Mouse (Mus musculus) Muller cell, postnatal 12 days (primary cell): ENCODE measurements around the gene Smarcd3.

Experiments used
- DNase-seq: peaks from one replicate; pipeline ENCODE4 v3.0.0-alpha.2; 2015; ENCODE audit errors: inconsistent ontology term

The Smarcd3 gene

GRCm38 (mm10) chr5:24623986-24624821 lies at the start of gene Smarcd3:
Smarcd3 (minus strand) TSS chr5:24624411.
- peak; percentile 74 for DNase-seq

DNA sequence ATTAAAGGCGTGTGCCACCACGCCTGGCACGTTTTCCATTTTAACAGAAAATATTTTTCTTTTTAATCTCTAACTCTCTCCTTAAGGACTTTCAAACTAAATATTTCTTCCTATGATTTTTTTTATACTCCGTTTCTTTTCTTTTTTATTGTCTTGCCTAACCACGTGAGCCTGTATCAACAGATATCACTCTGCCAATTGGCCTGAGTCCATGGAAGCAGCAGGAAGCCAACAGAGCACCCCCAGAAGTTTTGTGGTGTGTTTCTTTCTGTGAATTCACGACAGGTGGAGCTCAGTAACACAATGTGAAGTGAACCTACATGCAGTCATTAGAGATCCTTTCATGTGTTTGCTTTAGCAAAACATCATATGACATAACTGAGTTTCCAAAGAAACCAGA lies 37.2 kb upstream of the Smarcd3 start:
- no peak for DNase-seq

DNA sequence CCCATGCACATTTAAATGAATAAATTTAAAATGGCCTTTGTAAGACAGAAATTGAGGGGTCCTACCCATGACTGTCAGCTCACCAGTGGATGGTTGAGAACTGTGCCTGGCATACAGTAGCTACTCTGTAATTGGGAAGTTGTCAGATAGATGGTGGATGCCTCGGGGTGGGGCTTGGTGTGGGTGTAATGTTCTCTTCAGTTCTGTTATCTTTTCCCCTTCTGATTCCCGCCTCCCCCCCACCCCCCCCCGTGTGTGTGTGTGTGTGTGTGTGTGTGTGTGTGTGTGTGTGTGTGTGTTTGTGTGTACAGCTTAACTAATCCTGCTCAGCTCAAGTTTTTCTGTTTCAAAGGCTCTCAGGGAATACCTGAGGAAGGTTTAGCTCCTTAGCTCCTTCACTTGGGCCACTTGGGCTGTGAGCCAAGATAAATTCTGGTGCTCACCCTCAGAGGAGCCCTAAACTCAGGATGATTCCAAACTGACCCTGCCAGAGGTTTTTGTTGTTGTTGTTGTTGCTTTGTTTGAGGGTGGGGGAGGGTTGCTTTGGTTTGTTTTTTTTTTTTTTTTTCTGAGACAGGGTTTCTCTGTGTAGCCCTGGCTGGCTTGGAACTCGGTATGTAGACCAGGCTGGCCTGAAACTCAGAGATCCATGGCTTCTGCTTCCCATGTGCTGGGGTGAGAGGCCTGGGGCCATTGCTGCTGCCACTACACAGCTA lies 35.7 kb upstream of the Smarcd3 start:
- no peak for DNase-seq

- DNase-seq, result no peak
Observed at GRCm38 (mm10) chr5:24657113-24657512, 32.9 kb upstream of the Smarcd3 start.

- DNase-seq, result no peak
Observed at GRCm38 (mm10) chr5:24654491-24654890, 30.3 kb upstream of the Smarcd3 start.

- no peak for DNase-seq
Observed at GRCm38 (mm10) chr5:24652780-24653179, 28.6 kb upstream of the Smarcd3 start.

DNA sequence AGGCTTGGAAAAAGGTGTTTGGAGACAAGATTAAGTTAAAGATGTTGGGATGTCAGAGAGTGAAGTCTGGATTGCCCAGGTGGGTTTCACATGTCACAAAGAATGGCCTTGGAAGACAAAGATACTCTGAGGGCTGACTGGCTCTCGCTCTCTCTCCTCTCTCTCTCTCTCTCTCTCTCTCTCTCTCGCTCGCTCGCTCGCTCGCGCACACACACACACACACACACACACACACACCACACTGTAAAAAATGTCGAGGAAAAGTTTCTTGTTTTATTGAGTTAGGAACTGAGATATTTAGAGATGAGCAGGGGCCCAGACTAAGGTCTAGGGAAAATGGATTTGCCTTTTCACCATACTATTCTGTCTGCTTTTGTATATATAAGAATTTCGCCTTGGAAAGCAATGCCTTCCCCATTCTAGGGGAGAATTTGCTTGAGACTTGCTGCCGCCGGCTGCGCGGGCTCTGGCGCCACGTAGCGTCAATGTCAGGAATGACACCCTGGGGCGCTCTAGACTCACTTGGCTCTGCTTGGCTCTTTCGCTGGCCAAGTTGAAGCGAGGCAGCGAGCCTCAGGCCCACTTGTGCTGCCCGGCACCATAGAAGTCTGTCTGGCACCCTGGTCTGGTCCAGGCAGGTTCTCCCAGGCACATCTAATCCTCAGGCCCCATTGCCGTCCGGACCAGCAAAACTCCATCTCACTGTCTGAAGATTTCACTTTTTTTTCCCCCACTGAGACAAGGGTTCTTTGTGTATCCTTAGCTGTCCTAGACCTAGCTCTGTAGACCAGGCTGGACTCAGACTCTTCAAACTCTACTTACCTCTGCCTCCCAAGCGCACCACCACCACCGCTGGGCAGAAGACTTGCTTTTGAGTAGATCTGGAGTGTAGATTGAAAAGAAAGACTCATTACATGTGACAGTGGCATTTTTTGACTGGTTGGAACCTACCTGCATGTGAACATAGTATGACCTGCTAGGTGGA lies 27.8 kb upstream of the Smarcd3 start:
- peak; percentile 82 for DNase-seq

- DNase-seq, result no peak
Observed at GRCm38 (mm10) chr5:24651356-24651755, 27.1 kb upstream of the Smarcd3 start.

DNA sequence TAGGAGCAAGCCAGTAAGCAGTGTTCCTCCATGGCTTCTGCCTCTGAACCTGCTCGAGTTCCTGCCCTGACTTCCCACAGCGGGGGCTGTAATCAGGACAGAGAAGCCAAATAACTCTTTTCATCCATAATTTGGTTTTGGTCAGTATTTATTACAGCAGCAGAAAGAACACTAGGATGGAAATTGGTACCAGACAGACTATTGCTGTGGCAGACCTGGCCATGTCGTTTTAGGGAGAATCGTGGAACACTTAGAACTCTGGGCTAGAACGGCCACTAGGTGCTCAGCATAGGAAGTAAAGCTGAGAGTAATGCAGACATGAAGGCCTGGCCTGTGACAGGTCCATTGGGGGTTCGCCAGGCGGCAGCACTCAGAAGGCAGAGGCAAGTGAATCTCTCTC lies 25.5 kb upstream of the Smarcd3 start:
- DNase-seq, result no peak

GRCm38 (mm10) chr5:24649231-24649630 lies 25.0 kb upstream of the Smarcd3 start:
- DNase-seq, result no peak

DNA sequence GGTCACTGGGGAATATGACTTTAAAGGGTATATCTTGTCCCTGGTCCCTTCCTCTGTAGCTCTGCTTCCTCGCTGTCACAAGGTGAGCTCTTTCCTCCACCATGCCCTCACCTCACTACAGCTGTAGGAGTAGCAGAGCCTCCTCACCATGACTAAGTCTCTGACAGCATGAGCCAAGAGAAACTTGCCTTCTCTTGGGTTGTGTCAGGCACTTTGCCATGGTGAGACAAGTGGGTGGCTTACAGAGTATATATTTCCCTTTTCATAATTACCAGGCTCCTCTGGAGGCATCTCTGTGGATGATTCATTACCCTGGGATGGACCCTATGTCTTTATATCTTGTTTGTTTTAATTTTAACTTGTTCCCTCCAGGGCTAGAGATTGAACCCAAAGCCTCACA lies 21.2 kb upstream of the Smarcd3 start:
- DNase-seq, result no peak

DNA sequence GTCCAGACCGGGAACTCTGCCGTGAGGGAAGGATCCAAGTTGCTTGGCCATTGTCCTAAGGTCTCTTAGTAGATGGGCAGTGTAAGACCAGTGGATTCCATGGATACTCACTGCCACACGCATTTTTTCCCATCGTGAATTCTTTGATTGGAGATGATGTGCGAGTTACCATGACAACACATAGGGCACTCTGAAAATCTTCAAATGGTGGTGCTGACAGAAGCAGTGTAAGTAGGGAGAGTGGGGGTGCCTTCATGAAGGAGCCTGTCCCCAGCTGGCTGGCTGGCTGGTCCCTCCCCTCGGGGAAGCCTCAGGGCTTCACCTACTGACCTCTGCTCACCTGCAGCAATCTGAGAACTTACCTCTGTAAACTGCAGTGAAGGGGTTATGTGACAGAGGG lies 14.9 kb upstream of the Smarcd3 start:
- DNase-seq, result no peak

DNA sequence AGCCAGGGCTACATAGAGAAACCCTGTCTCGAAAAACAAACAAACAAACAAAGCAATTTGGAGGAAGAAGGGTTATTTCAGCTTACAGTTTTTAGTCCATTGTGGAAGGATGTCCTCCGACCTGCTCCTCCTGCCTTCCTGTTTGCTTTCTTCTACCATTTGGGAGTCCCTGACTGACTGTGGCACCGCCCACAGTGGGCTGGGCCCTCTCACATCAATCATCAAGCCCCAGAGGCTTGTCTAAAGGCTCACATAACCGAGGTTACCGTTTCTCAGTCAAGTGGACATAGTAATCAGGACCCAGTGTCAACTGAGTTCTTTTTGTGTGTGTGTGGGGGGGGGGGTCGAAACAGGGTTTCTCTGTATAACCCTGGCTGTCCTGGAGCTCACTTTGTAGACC lies 13.9 kb upstream of the Smarcd3 start:
- DNase-seq, result no peak

DNA sequence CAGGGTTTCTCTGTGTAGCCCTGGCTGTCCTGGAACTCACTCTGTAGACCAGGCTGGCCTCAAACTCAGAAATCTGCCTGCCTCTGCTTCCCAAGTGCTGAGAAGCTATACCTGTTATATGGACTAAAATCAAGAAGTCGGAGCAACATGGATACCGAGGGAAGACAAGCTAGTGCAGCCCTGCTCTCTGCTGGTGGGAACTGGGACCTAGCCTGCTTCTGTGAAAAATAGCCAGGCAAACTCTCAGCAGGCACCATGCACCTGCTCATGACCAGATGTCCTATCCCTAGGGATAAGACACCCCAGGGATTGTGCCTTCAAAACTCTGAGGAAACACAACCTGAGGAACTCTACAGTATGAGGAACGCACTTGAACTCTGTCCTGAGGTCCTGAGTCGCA lies 12.8 kb upstream of the Smarcd3 start:
- DNase-seq, result no peak

DNA sequence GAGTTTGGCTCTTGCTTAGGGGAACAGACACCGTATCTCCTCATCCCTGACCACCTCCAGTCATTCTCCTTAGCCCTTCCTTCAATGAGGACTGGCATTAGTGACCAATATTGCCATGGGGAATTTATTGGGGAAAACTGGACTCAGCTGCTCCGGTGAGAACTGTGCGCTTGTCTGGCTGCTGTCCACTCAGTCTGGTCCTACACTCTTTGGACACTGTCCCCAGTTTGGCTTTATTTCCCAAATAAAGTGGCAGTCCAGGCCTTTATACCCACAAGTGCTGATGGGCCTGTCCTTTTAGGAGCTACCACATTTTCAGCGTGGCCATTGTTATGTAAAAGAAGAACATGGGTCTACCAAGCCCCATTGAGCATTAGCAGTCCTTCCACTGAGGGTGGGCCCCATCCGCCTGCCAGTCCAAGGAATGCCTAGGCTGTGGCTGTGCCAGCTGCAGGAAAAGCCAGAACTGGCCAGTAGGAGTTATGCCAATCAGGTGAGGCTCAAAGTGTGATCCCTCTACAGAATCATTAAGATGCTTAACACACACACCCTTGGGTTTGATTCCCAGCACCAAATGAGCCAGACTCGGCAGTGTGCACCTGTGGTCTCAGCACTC lies 11.4 kb upstream of the Smarcd3 start:
- no peak for DNase-seq

GRCm38 (mm10) chr5:24635093-24635492 lies 10.9 kb upstream of the Smarcd3 start:
- no peak for DNase-seq

GRCm38 (mm10) chr5:24629712-24630111 lies 5.5 kb upstream of the Smarcd3 start:
- DNase-seq, result no peak

DNA sequence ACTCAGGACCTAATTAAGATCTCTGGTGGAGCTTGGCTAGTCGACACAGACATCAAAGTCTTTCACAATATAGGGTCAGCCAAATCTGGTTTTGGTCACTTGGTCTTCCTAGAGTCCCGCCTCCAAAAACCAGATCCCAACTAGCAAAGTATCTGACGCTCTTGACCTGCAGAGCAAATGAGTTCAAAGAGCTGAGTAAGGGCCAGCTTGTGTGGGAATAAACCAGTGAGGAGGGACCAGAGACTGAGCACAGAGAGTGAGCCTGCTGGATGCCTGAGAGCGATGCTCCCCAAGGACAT lies 560 bp upstream of the Smarcd3 start:
- DNase-seq, result no peak

GRCm38 (mm10) chr5:24623041-24623985 lies 898 bp downstream of the Smarcd3 start:
- DNase-seq, result no peak

DNA sequence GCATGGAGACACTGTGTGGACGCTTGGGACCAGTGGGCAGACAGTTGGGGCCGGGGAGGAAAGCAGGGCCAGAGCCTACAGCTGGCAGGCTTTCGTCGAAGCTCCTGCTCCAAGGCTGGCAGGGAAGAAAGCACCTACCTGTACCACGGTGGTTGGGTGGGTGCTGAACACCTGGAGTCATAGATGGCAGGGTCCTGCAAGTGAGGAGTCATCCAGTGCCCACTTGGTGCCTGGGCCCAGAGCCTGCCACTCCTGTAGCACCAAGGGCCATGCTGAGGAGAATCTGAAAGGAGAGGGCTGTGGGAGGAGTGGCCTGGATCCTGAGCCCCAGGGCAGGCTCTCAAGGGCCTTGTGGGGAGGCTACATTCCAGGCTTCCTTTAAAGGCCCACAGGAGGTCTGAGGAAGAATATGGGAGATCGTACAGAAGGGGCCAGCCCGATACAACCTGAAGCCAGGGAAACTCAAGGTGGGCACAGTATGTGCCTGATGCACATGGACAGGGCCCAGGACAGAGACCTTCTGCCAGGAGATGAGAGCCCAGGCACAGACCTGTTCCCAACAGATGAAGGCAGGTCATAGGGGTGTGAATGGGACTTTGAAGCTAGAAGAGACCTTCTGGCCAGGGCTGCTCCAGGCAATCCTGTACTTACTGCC lies 1.7 kb downstream of the Smarcd3 start:
- no peak for DNase-seq
